Mouse (Mus musculus) forebrain, embryonic 13.5 days (tissue): ENCODE data around the gene Ndufa4l2. TPM values are rescaled to one million over a fixed set of nuclear protein-coding genes. Genes with fewer than 3 reads are reported as not detected.
A peak's percentile ranks its signal among the peaks of the same experiment; 100 is the strongest.

Source experiments
- ATAC-seq: fragments of 200-750 bp; cut with Nextera tagmentation; 2 replicates; pipeline ENCODE4 v1.8.0; 2017
- H3K27ac ChIP-seq: fragments of 300-500 bp; sonication (generic); 2 replicates; pipeline ENCODE4 v1.5.1; 2015; ENCODE audit warnings: inconsistent platforms, mild to moderate bottlenecking, moderate library complexity
- H3K27me3 ChIP-seq: fragments of 300-500 bp; sonication (generic); 2 replicates; pipeline ENCODE4 v1.6.1; 2015; ENCODE audit warnings: mild to moderate bottlenecking, inconsistent platforms
- H3K36me3 ChIP-seq: fragments of 300-500 bp; sonication (generic); 2 replicates; pipeline ENCODE4 v1.6.1; 2015; ENCODE audit warnings: mild to moderate bottlenecking, inconsistent platforms; ENCODE audit not compliant: poor library complexity, severe bottlenecking
- H3K4me1 ChIP-seq: fragments of 300-500 bp; sonication (generic); 2 replicates; pipeline ENCODE4 v1.6.1; 2015; ENCODE audit warnings: inconsistent platforms
- H3K4me2 ChIP-seq: fragments of 300-500 bp; sonication (generic); 2 replicates; pipeline ENCODE4 v1.6.1; 2015; ENCODE audit warnings: inconsistent platforms, mild to moderate bottlenecking, moderate library complexity
- H3K4me3 ChIP-seq: fragments of 300-500 bp; sonication (generic); 2 replicates; pipeline ENCODE4 v1.5.1; 2015; ENCODE audit warnings: mild to moderate bottlenecking, inconsistent platforms
- H3K9ac ChIP-seq: fragments of 300-500 bp; sonication (generic); 2 replicates; pipeline ENCODE4 v1.6.1; 2015; ENCODE audit warnings: mild to moderate bottlenecking, inconsistent platforms
- H3K9me3 ChIP-seq: fragments of 300-500 bp; sonication (generic); replicated peaks from 2 replicates; pipeline ENCODE4 v1.6.1; 2016; ENCODE audit warnings: inconsistent platforms
- WGBS: fragments of 180-500 bp; shearing (Covaris S2); methylation state at CpG from one replicate; pipeline ENCODE4 v1.1.7; 2015; 5-methylcytosine and 5-hydroxymethylcytosine counted together
- polyA plus RNA-seq: library from polyadenylated mRNA; unstranded; fragments of >200 nt; fragmentation: Nextera tagmentation; extraction: Ambion mirVana; gene quantifications from 2 replicates; pipeline ENCODE4 v1.2.1, GENCODE M21; 2015

The Ndufa4l2 gene
- polyA plus RNA-seq, 1 experiment from 2014 or later, result 11.9 TPM

GRCm38 (mm10) chr10:127519903-127520713, 5.3 kb downstream of the Ndufa4l2 start:
- H3K4me2 ChIP-seq, result peak overlapping the region; percentile 87; the same call in 1 of the 2 replicates
- peaks cover 48% of the 10 kb centered on the region for H3K27me3 ChIP-seq
- ATAC-seq, result no peak
- no peaks in the 10 kb centered on the region for H3K9me3 ChIP-seq
- no peak overlapping the region for H3K27ac ChIP-seq
- H3K36me3 ChIP-seq, result peaks cover 35% of the 10 kb centered on the region
- H3K4me1 ChIP-seq, result peaks cover 48% of the 10 kb centered on the region
- no peak overlapping the region for H3K4me3 ChIP-seq
- H3K9ac ChIP-seq, result no peak overlapping the region; the same call in 1 of the 2 replicates
- WGBS, result 94% methylated on average over 37 of the region's 37 CpGs

GRCm38 (mm10) chr10:127520714-127521357, 6.1 kb downstream of the Ndufa4l2 start:
- no peaks in the 10 kb centered on the region for H3K9me3 ChIP-seq
- H3K27me3 ChIP-seq, result peaks cover 48% of the 10 kb centered on the region
- peak overlapping the region; percentile 67 for H3K9ac ChIP-seq
- peaks cover 35% of the 10 kb centered on the region for H3K36me3 ChIP-seq
- H3K4me1 ChIP-seq, result peaks cover 48% of the 10 kb centered on the region
- no peak overlapping the region for H3K27ac ChIP-seq
- WGBS, result 90% methylated on average over 20 of the region's 20 CpGs
- ATAC-seq, result no peak
- peak overlapping the region; percentile 87 for H3K4me2 ChIP-seq
- no peak overlapping the region for H3K4me3 ChIP-seq

- no peak overlapping the region for H3K27ac ChIP-seq
- 11% methylated on average over 12 of the region's 12 CpGs for WGBS
- peaks cover 48% of the 10 kb centered on the region for H3K4me1 ChIP-seq
- H3K4me2 ChIP-seq, result peak overlapping the region; percentile 87
- peak overlapping the region; percentile 67 for H3K9ac ChIP-seq
- peak overlapping the region; percentile 54 for H3K4me3 ChIP-seq
- no peaks in the 10 kb centered on the region for H3K9me3 ChIP-seq
- peaks cover 35% of the 10 kb centered on the region for H3K36me3 ChIP-seq
- peaks cover 48% of the 10 kb centered on the region for H3K27me3 ChIP-seq
- peak; percentile 11; the same call in 1 of the 2 replicates for ATAC-seq
These were observed 6.9 kb downstream of the Ndufa4l2 start for GRCm38 (mm10) chr10:127521611-127522080.

GRCm38 (mm10) chr10:127522088-127522581, 7.4 kb downstream of the Ndufa4l2 start, which contains the start of gene Shmt2:
TSS of gene Shmt2 (minus strand) at chr10:127522444.
- Histone ChIP-seq H3K4me3 (peak within 1 kb of the TSS; percentile 54), H3K36me3 (peaks cover 35% of the 10 kb centered on the region), H3K9me3 (no peaks in the 10 kb centered on the region), H3K27ac (no peak within 1 kb of the TSS), H3K4me1 (peaks cover 48% of the 10 kb centered on the region), H3K4me2 (peak within 1 kb of the TSS; percentile 87), H3K27me3 (peaks cover 49% of the 10 kb centered on the region), H3K9ac (peak within 1 kb of the TSS; percentile 67)
- WGBS, result 0% methylated on average over 21 of the region's 21 CpGs
- ATAC-seq, result peak; percentile 80

- Histone ChIP-seq H3K27me3 (peaks cover 64% of the 10 kb centered on the region), H3K27ac (peak overlapping the region; percentile 3), H3K4me1 (peaks cover 72% of the 10 kb centered on the region), H3K4me3 (peak overlapping the region; percentile 14; the same call in 1 of the 2 replicates), H3K9me3 (no peaks in the 10 kb centered on the region), H3K4me2 (peak overlapping the region; percentile 83), H3K36me3 (peaks cover 10% of the 10 kb centered on the region), H3K9ac (peak overlapping the region; percentile 40; the same call in 1 of the 2 replicates)
- WGBS, result under 1% methylated on average over 23 of the region's 23 CpGs
- no peak; the same call in 1 of the 2 replicates for ATAC-seq
These were observed 10.0 kb downstream of the Ndufa4l2 start for GRCm38 (mm10) chr10:127524646-127525255.

- H3K9me3 ChIP-seq, result no peaks in the 10 kb centered on the region
- H3K4me3 ChIP-seq, result peak overlapping the region; percentile 20
- 1% methylated on average over 26 of the region's 26 CpGs for WGBS
- H3K27ac ChIP-seq, result no peak overlapping the region
- peak overlapping the region; percentile 43 for H3K9ac ChIP-seq
- H3K27me3 ChIP-seq, result peaks cover 75% of the 10 kb centered on the region
- H3K4me2 ChIP-seq, result peak overlapping the region; percentile 83
- ATAC-seq, result no peak
- no peaks in the 10 kb centered on the region for H3K36me3 ChIP-seq
- peaks cover 78% of the 10 kb centered on the region for H3K4me1 ChIP-seq
These were observed 11.3 kb downstream of the Ndufa4l2 start for GRCm38 (mm10) chr10:127526048-127526447.

- no peaks in the 10 kb centered on the region for H3K36me3 ChIP-seq
- H3K27ac ChIP-seq, result no peak overlapping the region
- 1% methylated on average over 25 of the region's 26 CpGs for WGBS
- H3K4me1 ChIP-seq, result peaks cover 78% of the 10 kb centered on the region
- H3K4me2 ChIP-seq, result peak overlapping the region; percentile 83
- H3K27me3 ChIP-seq, result peaks cover 81% of the 10 kb centered on the region
- no peak for ATAC-seq
- H3K9me3 ChIP-seq, result no peaks in the 10 kb centered on the region
- peak overlapping the region; percentile 20 for H3K4me3 ChIP-seq
- peak overlapping the region; percentile 43 for H3K9ac ChIP-seq
These were observed 11.9 kb downstream of the Ndufa4l2 start for GRCm38 (mm10) chr10:127526681-127527080.

GRCm38 (mm10) chr10:127527481-127527880, 12.7 kb downstream of the Ndufa4l2 start:
- Histone ChIP-seq H3K27ac (peak overlapping the region; percentile 70), H3K36me3 (no peaks in the 10 kb centered on the region), H3K4me3 (no peak overlapping the region; the same call in 1 of the 2 replicates), H3K27me3 (peaks cover 89% of the 10 kb centered on the region), H3K4me1 (peaks cover 81% of the 10 kb centered on the region), H3K4me2 (peak overlapping the region; percentile 83), H3K9me3 (no peaks in the 10 kb centered on the region), H3K9ac (peak overlapping the region; percentile 16; the same call in 1 of the 2 replicates)
- ATAC-seq, result peak; percentile 25
- 4% methylated on average over 16 of the region's 17 CpGs for WGBS

- Histone ChIP-seq H3K36me3 (no peaks in the 10 kb centered on the region), H3K27me3 (peaks cover 100% of the 10 kb centered on the region), H3K27ac (peak overlapping the region; percentile 66; the same call in 1 of the 2 replicates), H3K9ac (peak overlapping the region; percentile 41), H3K4me1 (peaks cover 94% of the 10 kb centered on the region), H3K4me3 (peak overlapping the region; percentile 28), H3K9me3 (no peaks in the 10 kb centered on the region), H3K4me2 (peak overlapping the region; percentile 83)
- no peak for ATAC-seq
- WGBS, result 3% methylated on average over 20 of the region's 25 CpGs
These were observed 16.2 kb downstream of the Ndufa4l2 start for GRCm38 (mm10) chr10:127530945-127531344.

- peaks cover 94% of the 10 kb centered on the region for H3K4me1 ChIP-seq
- H3K27ac ChIP-seq, result peak overlapping the region; percentile 66; the same call in 1 of the 2 replicates
- no peaks in the 10 kb centered on the region for H3K9me3 ChIP-seq
- peaks cover 100% of the 10 kb centered on the region for H3K27me3 ChIP-seq
- ATAC-seq, result no peak
- 0% methylated on average over 4 of the region's 4 CpGs for WGBS
- no peaks in the 10 kb centered on the region for H3K36me3 ChIP-seq
- peak overlapping the region; percentile 83 for H3K4me2 ChIP-seq
- H3K9ac ChIP-seq, result peak overlapping the region; percentile 34; the same call in 1 of the 2 replicates
- H3K4me3 ChIP-seq, result peak overlapping the region; percentile 28
These were observed 16.8 kb downstream of the Ndufa4l2 start for GRCm38 (mm10) chr10:127531548-127531947.
